Comparison of ENCODE assay signal across 8 mouse cellular contexts in the genomic region with DNA sequence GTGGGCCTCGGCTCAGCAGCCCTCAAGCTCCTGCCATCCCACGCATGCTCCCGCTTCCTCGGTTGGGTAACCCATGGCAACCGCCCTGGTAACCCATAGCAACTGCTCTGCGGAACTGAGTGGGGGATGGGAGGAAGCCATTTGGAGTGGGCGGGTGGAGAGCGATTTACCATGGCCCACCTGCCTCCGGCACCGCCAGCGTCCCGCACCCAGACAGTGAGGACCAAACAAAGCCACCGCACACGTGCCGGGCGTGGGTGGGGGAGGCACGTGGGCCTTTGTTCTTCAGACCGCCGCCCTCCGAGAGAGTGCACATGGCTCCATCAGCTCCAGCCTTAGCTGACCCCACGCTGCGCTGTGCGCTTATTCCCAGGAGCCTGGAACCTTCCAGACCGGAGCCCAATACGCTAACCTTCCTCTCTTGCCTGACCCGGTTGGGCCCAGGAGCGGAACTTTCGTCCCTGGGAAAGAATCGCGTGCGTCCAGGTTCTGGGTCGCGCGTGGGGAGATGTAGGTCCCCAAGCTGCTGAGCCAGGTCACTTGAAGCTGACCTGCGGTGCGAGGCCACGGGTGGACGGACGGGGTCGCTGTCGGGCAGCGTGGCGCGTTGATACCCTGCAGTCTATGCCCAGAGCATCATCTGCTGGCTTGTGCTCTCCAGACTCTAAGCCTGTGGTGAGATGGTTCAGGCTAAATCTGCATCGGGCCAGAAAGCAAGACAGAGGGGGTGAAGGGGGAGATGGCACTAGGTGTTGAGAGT.
DNase-seq lines count a peak whose midpoint lies in the region; ATAC-seq and TF ChIP-seq lines count a peak whose summit lies in the region.

No protein-coding gene starts in this region.

- no peaks in the 10 kb centered on the region for H3K9me3 ChIP-seq in forebrain, postnatal 0 days (ENCODE audit: low read length)
- H3K9me3 ChIP-seq in liver, postnatal 0 days (ENCODE audit: low read length): no peaks in the 10 kb centered on the region
- no peaks in the 10 kb centered on the region for H3K9me3 ChIP-seq in neural tube, embryonic 14.5 days (ENCODE audit: control insufficient read depth, low read length)

- peak overlapping the region; percentile 93 for H3K9ac ChIP-seq in forebrain, postnatal 0 days
- H3K9ac ChIP-seq in liver, postnatal 0 days (replicated peaks): no peak overlapping the region
- peak overlapping the region; percentile 85 for H3K9ac ChIP-seq in neural tube, embryonic 14.5 days (replicated peaks; ENCODE audit: low read depth, low read length)

- no peaks in the 10 kb centered on the region; the same call in 1 of the 2 replicates for H3K36me3 ChIP-seq in forebrain, postnatal 0 days (ENCODE audit: insufficient read depth)
- H3K36me3 ChIP-seq in liver, postnatal 0 days (replicated peaks; ENCODE audit: insufficient read depth, low read length): 0 out of 2 replicates have a peak, but pooled peaks cover under 1% of the 10 kb centered on the region
- H3K36me3 ChIP-seq in neural tube, embryonic 14.5 days (ENCODE audit: control insufficient read depth, insufficient read depth, low read length): no peaks in the 10 kb centered on the region

- intact Hi-C loops in heart, postnatal 36 days (cut with DNase I): no loop called here

- H3K4me2 ChIP-seq in forebrain, postnatal 0 days (ENCODE audit: low read depth): peak overlapping the region; percentile 88
- peak overlapping the region; percentile 48 for H3K4me2 ChIP-seq in liver, postnatal 0 days (ENCODE audit: low read depth, low read length)
- H3K4me2 ChIP-seq in neural tube, embryonic 14.5 days (ENCODE audit: low read depth, low read length): peak overlapping the region; percentile 97

- no peak for TF ChIP-seq EP300 in liver, postnatal 0 days (IDR thresholded peaks at IDR 0.05; ENCODE audit: low read depth)

- DNase-seq in cerebellum, adult 18-20 months: peak; percentile 95 to 98
- peak; percentile 98 for DNase-seq in forebrain, postnatal 0 days
- peak; percentile 80 to 81 for DNase-seq in heart, postnatal 36 days
- peak; percentile 92 to 96 for DNase-seq in layer of hippocampus, adult 18-20 months (ENCODE audit: low spot score in 2 of 2)
- DNase-seq in liver, postnatal 0 days: peak; percentile 79
- peak; percentile 94 for DNase-seq in telencephalon, adult 2 months (ENCODE audit: low read depth, low spot score)

- ATAC-seq in CD4-positive, CD25-positive, alpha-beta regulatory T cell, adult 4 months: peak; percentile 79
- ATAC-seq in forebrain, postnatal 0 days: peak; percentile 96
- peak; percentile 69 for ATAC-seq in liver, postnatal 0 days
- ATAC-seq in neural tube, embryonic 14.5 days (ENCODE audit: low read depth): peak; percentile 94

- WGBS in forebrain, postnatal 0 days: under 1% methylated on average over 45 of the region's 45 CpGs
- WGBS in liver, postnatal 0 days (ENCODE audit: insufficient replicate concordance): 7% methylated on average over 45 of the region's 45 CpGs
- WGBS in neural tube, embryonic 14.5 days: under 1% methylated on average over 45 of the region's 45 CpGs

- peak overlapping the region; percentile 99 for H3K27ac ChIP-seq in forebrain, postnatal 0 days (ENCODE audit: low read depth, low read length)
- H3K27ac ChIP-seq in liver, postnatal 0 days (ENCODE audit: low read depth): no peak overlapping the region
- peak overlapping the region; percentile 98 for H3K27ac ChIP-seq in neural tube, embryonic 14.5 days (ENCODE audit: low read depth, low read length)

- peak; percentile 93 for TF ChIP-seq CTCF in forebrain, postnatal 0 days (IDR thresholded peaks at IDR 0.05; ENCODE audit: low read depth)
- peak; percentile 91 for TF ChIP-seq CTCF in liver, postnatal 0 days (IDR thresholded peaks at IDR 0.05; ENCODE audit: low read depth)

- no peaks in the 10 kb centered on the region for H3K27me3 ChIP-seq in forebrain, postnatal 0 days (ENCODE audit: insufficient read depth, low read length)
- H3K27me3 ChIP-seq in liver, postnatal 0 days (ENCODE audit: insufficient read depth, low read length): no peaks in the 10 kb centered on the region
- H3K27me3 ChIP-seq in neural tube, embryonic 14.5 days (ENCODE audit: control insufficient read depth, insufficient read depth, low read length): no peaks in the 10 kb centered on the region

- peaks cover 25% of the 10 kb centered on the region for H3K4me1 ChIP-seq in forebrain, postnatal 0 days (ENCODE audit: insufficient read depth)
- H3K4me1 ChIP-seq in liver, postnatal 0 days (ENCODE audit: insufficient read depth): peaks cover 2% of the 10 kb centered on the region; the same call in 1 of the 2 replicates
- H3K4me1 ChIP-seq in neural tube, embryonic 14.5 days (ENCODE audit: control insufficient read depth, insufficient read depth, low read length): peaks cover 15% of the 10 kb centered on the region

- peak overlapping the region; percentile 49 for H3K4me3 ChIP-seq in forebrain, postnatal 0 days (ENCODE audit: low read depth, low read length)
- peak overlapping the region; percentile 4; the same call in 1 of the 2 replicates for H3K4me3 ChIP-seq in liver, postnatal 0 days (ENCODE audit: low read depth, low read length)
- peak overlapping the region; percentile 40 for H3K4me3 ChIP-seq in neural tube, embryonic 14.5 days (ENCODE audit: low read depth, low read length)
